18 mouse cellular contexts compared by ENCODE assay signal in genomic region chr2:165413884-165414283, GRCm38 (mm10). TPM values are rescaled to one million over a fixed set of nuclear protein-coding genes. Genes with fewer than 3 reads are reported as not detected.
DNase-seq lines count a peak whose midpoint lies in the region; ATAC-seq lines count a peak whose summit lies in the region.
"Had no signal": no experiment of that assay in that cellular context is flagged by ENCODE, and none has a peak within 500 bp of the region (broad histone marks: within the 10 kb centered on the region; RNA-seq: fewer than 3 reads in every experiment).

No protein-coding gene starts in this region.

- H3K9ac ChIP-seq in forebrain, embryonic 12.5 days: no peak overlapping the region
- no peak overlapping the region for H3K9ac ChIP-seq in forebrain, embryonic 13.5 days
- H3K9ac ChIP-seq: forebrain, embryonic 15.5 days; heart, embryonic 13.5 days; liver, embryonic 15.5 days had no signal

- 52% methylated on average over 3 of the region's 3 CpGs for WGBS in forebrain, embryonic 12.5 days
- 40% methylated on average over 3 of the region's 3 CpGs for WGBS in forebrain, embryonic 13.5 days

- peaks cover 41% of the 10 kb centered on the region for H3K4me1 ChIP-seq in forebrain, embryonic 12.5 days
- H3K4me1 ChIP-seq in forebrain, embryonic 13.5 days: peaks cover 34% of the 10 kb centered on the region

- DNase-seq in right cerebral cortex, postnatal 10 days (ENCODE audit: low spot score in 2 of 2): peak; percentile 46 to 50
- DNase-seq in right cerebral cortex, adult 18-20 months: no peak
- peak; percentile 48 to 49 for DNase-seq in cerebellum, postnatal 36 days
- no peak for DNase-seq in kidney, adult 9 months
- no peak for DNase-seq in B cell, adult 2 months
- DNase-seq: adrenal gland, postnatal 10 days; embryo, embryonic 11 days; heart, postnatal 36 days; lung, postnatal 10 days; thymus, postnatal 4 days had no signal

- no peaks in the 10 kb centered on the region for H3K9me3 ChIP-seq in forebrain, embryonic 12.5 days
- H3K9me3 ChIP-seq in forebrain, embryonic 13.5 days (replicated peaks): no peaks in the 10 kb centered on the region
- H3K9me3 ChIP-seq: forebrain, embryonic 15.5 days; heart, embryonic 13.5 days; liver, embryonic 15.5 days had no signal

- H3K27me3 ChIP-seq in forebrain, embryonic 12.5 days: peaks cover 4% of the 10 kb centered on the region; the same call in 1 of the 2 replicates
- no peaks in the 10 kb centered on the region for H3K27me3 ChIP-seq in forebrain, embryonic 13.5 days
- H3K27me3 ChIP-seq: forebrain, embryonic 15.5 days; heart, embryonic 13.5 days; liver, embryonic 15.5 days had no signal

- H3K36me3 ChIP-seq in forebrain, embryonic 12.5 days (replicated peaks): no peaks in the 10 kb centered on the region
- no peaks in the 10 kb centered on the region for H3K36me3 ChIP-seq in forebrain, embryonic 13.5 days (ENCODE audit: poor library complexity, severe bottlenecking)
- H3K36me3 ChIP-seq: forebrain, embryonic 15.5 days; heart, embryonic 13.5 days; liver, embryonic 15.5 days had no signal

- no peak overlapping the region for H3K4me3 ChIP-seq in forebrain, embryonic 12.5 days (replicated peaks)
- H3K4me3 ChIP-seq in forebrain, embryonic 13.5 days: no peak overlapping the region
- H3K4me3 ChIP-seq: forebrain, embryonic 15.5 days; heart, embryonic 13.5 days; liver, embryonic 15.5 days; myocyte had no signal

- no peak overlapping the region for H3K4me2 ChIP-seq in forebrain, embryonic 12.5 days
- no peak overlapping the region for H3K4me2 ChIP-seq in forebrain, embryonic 13.5 days
- H3K4me2 ChIP-seq: forebrain, embryonic 15.5 days; heart, embryonic 13.5 days; liver, embryonic 15.5 days had no signal

- ATAC-seq in forebrain, embryonic 12.5 days (ENCODE audit: low FRiP score): no peak
- ATAC-seq in forebrain, embryonic 13.5 days: no peak
- ATAC-seq in activated CD4-positive, CD25-positive, alpha-beta regulatory T cell, adult 4 months: no peak
- ATAC-seq: forebrain, embryonic 15.5 days had no signal

- 0 out of 2 replicates have a peak overlapping the region, but pooled peaks have one; percentile 74 for H3K27ac ChIP-seq in forebrain, embryonic 12.5 days
- no peak overlapping the region for H3K27ac ChIP-seq in forebrain, embryonic 13.5 days
- H3K27ac ChIP-seq: forebrain, embryonic 15.5 days; heart, embryonic 13.5 days; liver, embryonic 15.5 days had no signal

RNA-seq across cellular contexts. Expression of gene Ocstamp, which starts 13.7 kb away (rescaled TPM):
- 0.06 TPM in 1 of 2 replicates, not detected in the other for polyA plus RNA-seq in forebrain, embryonic 12.5 days (2016; fragmentation: Nextera tagmentation; extraction: Ambion mirVana)
- polyA plus RNA-seq in forebrain, embryonic 13.5 days (2015; fragmentation: Nextera tagmentation; extraction: Ambion mirVana): not detected in 2 replicates
- polyA plus RNA-seq in activated CD4-positive, CD25-positive, alpha-beta regulatory T cell, adult 4 months (2017; shearing (Covaris generic)): not detected
- polyA plus RNA-seq: forebrain, embryonic 15.5 days; heart, embryonic 13.5 days; kidney, embryonic 16.5 days; myocyte had no signal

RNA-seq across cellular contexts. Expression of gene Zfp334, which starts 25.8 kb away (rescaled TPM):
- 22.9 and 24.0 TPM in 2 replicates for polyA plus RNA-seq in forebrain, embryonic 12.5 days (2016; fragmentation: Nextera tagmentation; extraction: Ambion mirVana)
- 13.6 and 15.5 TPM in 2 replicates for polyA plus RNA-seq in forebrain, embryonic 13.5 days (2015; fragmentation: Nextera tagmentation; extraction: Ambion mirVana)
- polyA plus RNA-seq in activated CD4-positive, CD25-positive, alpha-beta regulatory T cell, adult 4 months (2017; shearing (Covaris generic)): under 1 TPM in 1 of 2 experiments, not detected in 1; 0.08 TPM

RNA-seq across cellular contexts. Expression of gene Zfp663, which starts 45.4 kb away (rescaled TPM):
- polyA plus RNA-seq in forebrain, embryonic 12.5 days (2016; fragmentation: Nextera tagmentation; extraction: Ambion mirVana): 6.8 and 6.9 TPM in 2 replicates
- polyA plus RNA-seq in forebrain, embryonic 13.5 days (2015; fragmentation: Nextera tagmentation; extraction: Ambion mirVana): 5.7 and 6.1 TPM in 2 replicates
- not detected for polyA plus RNA-seq in activated CD4-positive, CD25-positive, alpha-beta regulatory T cell, adult 4 months (2017; shearing (Covaris generic))
- polyA plus RNA-seq: liver, embryonic 15.5 days; myocyte had no signal

RNA-seq across cellular contexts. Expression of gene Slc13a3, which starts 59.1 kb away (rescaled TPM):
- polyA plus RNA-seq in forebrain, embryonic 12.5 days (2016; fragmentation: Nextera tagmentation; extraction: Ambion mirVana): 2.1 and 3.3 TPM in 2 replicates
- 2.8 and 3.1 TPM in 2 replicates for polyA plus RNA-seq in forebrain, embryonic 13.5 days (2015; fragmentation: Nextera tagmentation; extraction: Ambion mirVana)
- not detected for polyA plus RNA-seq in activated CD4-positive, CD25-positive, alpha-beta regulatory T cell, adult 4 months (2017; shearing (Covaris generic))

Comparison
In these comparisons a context has a peak if more than half of its experiments do, and no peak if none do; other contexts are left out.
1. DNase-seq: peak in right cerebral cortex, postnatal 10 days (2 of 2) and cerebellum, postnatal 36 days (2 of 2); none in right cerebral cortex, adult 18-20 months (single experiment), kidney, adult 9 months (single experiment) and B cell, adult 2 months (0 of 2).
2. RNA of gene Zfp334, which starts 25.8 kb away (polyA plus RNA-seq): 22.9 to 24.0 TPM in forebrain, embryonic 12.5 days and 13.6 to 15.5 TPM in forebrain, embryonic 13.5 days; 0.08 TPM in activated CD4-positive, CD25-positive, alpha-beta regulatory T cell, adult 4 months; every median in the first group is over 10 times any median in the second.